Mouse (Mus musculus): Measurements from ENCODE around the gene Gm13090. TPM values are rescaled to one million over a fixed set of nuclear protein-coding genes. Genes with fewer than 3 reads are reported as not detected.

Gm13090 gene
- polyA plus RNA-seq, 1 experiment = not detected

DNA sequence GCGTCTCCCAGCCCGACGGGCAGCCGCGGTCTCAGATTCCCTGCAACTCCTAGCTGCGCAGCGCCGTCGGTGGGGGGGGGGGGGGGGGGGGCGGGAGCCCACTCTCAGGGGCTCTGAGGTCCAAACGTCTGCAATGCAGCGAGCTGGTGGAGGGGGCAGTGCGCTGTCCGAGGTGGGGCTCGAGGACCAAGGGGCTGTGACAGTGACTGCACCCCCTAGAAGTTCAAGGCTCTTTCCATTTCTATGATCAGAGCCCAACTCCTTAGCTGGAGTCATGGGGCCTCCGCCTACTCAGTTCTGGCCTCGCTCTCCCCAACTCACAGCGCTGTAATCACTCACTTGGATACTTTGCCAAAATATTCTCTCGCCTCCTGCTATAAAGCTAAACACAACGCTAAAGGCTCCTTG is 19.5 kb downstream of the Gm13090 start:
- H3K27ac ChIP-seq (ENCODE audit: insufficient read depth, low read depth, low read length) = no peak overlapping the region
- TF ChIP-seq CTCF (IDR thresholded peaks at IDR 0.05; ENCODE audit: low read depth, low read length) (no peak), POLR2A (IDR thresholded peaks at IDR 0.05; ENCODE audit: borderline replicate concordance, low read depth, low read length) (no peak)
- H3K4me1 ChIP-seq (ENCODE audit: control insufficient read depth, insufficient read depth, low read length) = no peaks in the 10 kb centered on the region
- H3K4me3 ChIP-seq (ENCODE audit: insufficient read depth, low read length) = peak overlapping the region; percentile 38

DNA sequence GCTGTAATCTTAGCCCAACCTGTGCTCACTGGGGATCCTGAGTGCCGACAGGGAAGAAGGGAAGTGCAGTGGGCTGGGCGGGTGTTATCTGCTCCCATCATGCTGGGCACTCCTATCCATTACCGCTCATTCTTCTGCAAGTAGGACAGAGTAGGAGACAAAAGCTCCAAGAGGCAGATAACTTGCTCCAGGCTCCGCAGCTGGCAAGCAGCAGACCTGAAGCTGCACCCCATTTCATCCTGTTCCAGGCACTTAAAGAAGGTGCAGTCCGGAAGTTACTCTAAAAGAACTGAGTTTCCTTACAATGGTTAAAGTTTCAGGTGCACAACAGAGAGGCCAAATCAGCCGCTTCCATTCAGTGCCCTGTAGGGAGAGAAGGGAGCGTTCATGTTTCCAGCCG is 21.9 kb downstream of the Gm13090 start:
- Histone ChIP-seq H3K4me3 (ENCODE audit: insufficient read depth, low read length) (no peak overlapping the region), H3K27ac (ENCODE audit: insufficient read depth, low read depth, low read length) (no peak overlapping the region)
- TF ChIP-seq POLR2A (IDR thresholded peaks at IDR 0.05; ENCODE audit: borderline replicate concordance, low read depth, low read length) = no peak

DNA sequence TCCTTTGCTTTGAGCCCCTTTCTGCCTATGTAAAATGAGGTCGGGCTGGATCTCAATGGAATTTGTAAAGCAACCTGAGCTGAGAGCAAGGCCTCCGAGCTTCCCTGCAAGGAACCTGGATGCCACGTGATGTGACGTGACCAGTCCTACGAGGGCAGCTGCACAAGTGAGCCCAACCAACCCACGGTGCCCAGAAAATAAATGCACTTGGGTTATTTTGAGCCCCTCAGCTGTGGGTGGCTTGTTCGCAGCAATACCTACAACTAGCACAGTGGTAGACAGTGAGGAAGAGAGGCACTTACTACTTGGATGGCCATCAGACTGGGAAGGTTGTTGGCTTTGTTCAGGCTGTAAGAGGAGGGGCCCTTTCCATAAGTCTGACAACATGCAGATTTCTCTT is 25.2 kb downstream of the Gm13090 start:
- TF ChIP-seq POLR2A (IDR thresholded peaks at IDR 0.05; ENCODE audit: borderline replicate concordance, low read depth, low read length) (no peak), CTCF (IDR thresholded peaks at IDR 0.05; ENCODE audit: low read depth, low read length) (no peak)
- no peaks in the 10 kb centered on the region for H3K4me1 ChIP-seq (ENCODE audit: control insufficient read depth, insufficient read depth, low read length)
- no peak overlapping the region for H3K4me3 ChIP-seq (ENCODE audit: insufficient read depth, low read length)
- H3K27ac ChIP-seq (ENCODE audit: insufficient read depth, low read depth, low read length) = no peak overlapping the region

More for the DNA sequence above, 21.9 kb downstream of the Gm13090 start:
- H3K4me1 ChIP-seq (ENCODE audit: control insufficient read depth, insufficient read depth, low read length) = no peaks in the 10 kb centered on the region

DNA sequence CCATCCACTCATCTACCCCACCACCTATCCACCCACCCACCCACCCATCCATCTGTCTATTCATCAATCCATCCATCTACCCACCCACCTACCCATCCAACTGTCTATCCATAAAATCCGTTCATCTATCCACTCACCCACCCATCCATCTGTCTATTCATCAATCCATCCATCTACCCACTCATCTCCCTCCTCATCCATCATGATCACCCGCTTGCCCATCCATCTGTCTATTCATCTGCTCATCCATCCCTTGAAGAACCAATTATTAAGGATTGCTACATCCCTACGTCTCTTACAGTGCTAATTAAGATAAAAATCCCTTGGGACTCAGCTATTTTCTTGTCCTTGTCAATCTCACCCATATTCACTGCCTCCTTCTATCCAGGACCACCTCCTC is 29.5 kb downstream of the Gm13090 start:
- Histone ChIP-seq H3K27ac (ENCODE audit: insufficient read depth, low read depth, low read length) (no peak overlapping the region), H3K4me1 (ENCODE audit: control insufficient read depth, insufficient read depth, low read length) (no peaks in the 10 kb centered on the region), H3K4me3 (ENCODE audit: insufficient read depth, low read length) (no peak overlapping the region)
- TF ChIP-seq CTCF (IDR thresholded peaks at IDR 0.05; ENCODE audit: low read depth, low read length) (no peak), POLR2A (IDR thresholded peaks at IDR 0.05; ENCODE audit: borderline replicate concordance, low read depth, low read length) (no peak)

GRCm38 (mm10) chr4:151127636-151128548 is 38.5 kb downstream of the Gm13090 start:
- no peak overlapping the region for H3K27ac ChIP-seq (ENCODE audit: insufficient read depth, low read depth, low read length)
- H3K4me3 ChIP-seq (ENCODE audit: insufficient read depth, low read length) = no peak overlapping the region
- no peaks in the 10 kb centered on the region for H3K4me1 ChIP-seq (ENCODE audit: control insufficient read depth, insufficient read depth, low read length)
- TF ChIP-seq CTCF (IDR thresholded peaks at IDR 0.05; ENCODE audit: low read depth, low read length) (no peak), POLR2A (IDR thresholded peaks at IDR 0.05; ENCODE audit: borderline replicate concordance, low read depth, low read length) (no peak)

DNA sequence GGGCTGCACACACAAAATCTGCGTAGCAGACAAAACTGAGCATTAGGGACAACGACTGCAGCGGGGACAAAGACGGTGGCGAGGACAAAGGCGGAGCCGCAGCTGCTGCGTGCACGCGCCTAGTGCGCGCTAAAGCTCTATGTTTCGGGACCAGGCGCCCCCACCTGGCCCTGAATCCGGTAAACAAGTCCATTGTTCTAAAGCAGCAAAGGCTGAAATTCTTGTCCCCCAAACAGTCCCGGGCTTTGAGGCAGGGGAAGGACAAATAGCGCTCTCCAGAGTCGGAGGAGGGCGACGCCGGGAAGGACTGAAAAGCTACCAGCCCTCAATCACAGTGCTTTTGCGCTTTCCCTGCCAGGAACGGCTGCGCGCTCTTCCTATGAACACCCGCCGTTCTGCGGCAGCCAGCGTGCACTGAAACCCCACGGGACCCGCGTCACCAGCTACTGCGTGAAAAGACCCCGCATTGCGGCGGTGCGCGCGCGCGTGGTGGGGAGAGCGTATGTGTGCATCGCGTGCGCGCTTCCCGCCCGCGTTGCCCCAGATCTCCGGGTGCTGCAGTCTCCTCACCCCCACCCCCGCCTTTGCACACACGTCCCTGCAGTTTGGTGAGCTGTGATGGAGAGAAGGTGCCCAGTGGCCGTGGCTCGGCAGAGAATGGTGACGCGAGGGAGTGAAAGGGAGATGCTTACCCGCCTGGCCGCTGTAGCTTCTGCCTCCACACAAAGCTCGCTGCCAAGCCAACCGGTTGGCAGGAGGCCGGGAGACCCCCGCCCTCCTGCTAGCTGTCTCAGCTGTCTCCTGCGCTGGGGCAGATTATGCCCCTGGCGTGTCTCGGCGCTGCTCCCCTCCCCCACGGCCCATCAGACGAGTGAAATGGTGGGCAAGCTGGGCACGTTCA is 39.5 kb downstream of the Gm13090 start:
- no peak overlapping the region for H3K4me3 ChIP-seq (ENCODE audit: insufficient read depth, low read length)
- TF ChIP-seq CTCF (IDR thresholded peaks at IDR 0.05; ENCODE audit: low read depth, low read length) = no peak
- no peak for TF ChIP-seq POLR2A (IDR thresholded peaks at IDR 0.05; ENCODE audit: borderline replicate concordance, low read depth, low read length)

DNA sequence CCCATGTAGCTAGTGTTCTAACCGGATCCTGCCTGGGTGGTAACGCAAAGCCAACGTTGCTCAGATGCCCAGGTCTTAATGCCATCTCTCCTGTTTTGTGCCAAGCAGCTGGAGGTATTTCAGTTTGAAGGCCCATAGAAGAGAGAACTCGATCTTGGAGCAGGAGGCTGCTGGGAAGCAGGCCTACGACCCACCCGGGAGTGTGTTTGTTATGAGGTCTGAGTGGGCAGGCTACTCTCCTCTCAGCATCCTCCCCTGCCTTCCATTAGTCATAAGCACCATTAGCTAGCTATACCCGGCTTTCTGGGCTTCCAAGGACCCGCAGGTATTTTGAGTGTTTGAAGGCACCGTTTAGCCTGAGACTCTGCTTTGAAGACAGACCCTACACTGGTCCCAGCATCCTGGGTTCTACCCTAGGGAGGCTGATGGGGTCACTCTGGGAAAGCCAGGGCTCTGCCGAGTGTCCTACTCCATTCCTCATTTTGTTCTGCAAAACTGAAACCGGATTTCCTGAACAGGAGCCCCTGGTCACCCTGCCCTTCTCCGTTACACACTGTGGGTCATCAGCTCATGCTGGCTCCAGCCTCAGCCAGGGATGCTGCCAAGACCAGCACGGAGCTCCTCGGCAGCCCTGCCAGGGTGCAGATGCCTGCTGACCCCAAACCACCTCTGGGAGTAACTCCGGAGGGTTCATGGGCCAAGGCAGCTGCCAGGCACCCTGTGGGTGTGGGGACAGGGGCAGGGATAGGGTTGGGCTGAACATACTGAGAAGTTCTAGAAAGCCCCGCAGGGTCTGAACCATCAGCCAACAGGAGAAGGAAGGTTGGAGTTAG is 40.6 kb downstream of the Gm13090 start:
- no peak overlapping the region for H3K27ac ChIP-seq (ENCODE audit: insufficient read depth, low read depth, low read length)
- no peak overlapping the region for H3K4me3 ChIP-seq (ENCODE audit: insufficient read depth, low read length)
- no peaks in the 10 kb centered on the region for H3K4me1 ChIP-seq (ENCODE audit: control insufficient read depth, insufficient read depth, low read length)
- TF ChIP-seq POLR2A (IDR thresholded peaks at IDR 0.05; ENCODE audit: borderline replicate concordance, low read depth, low read length) (no peak), CTCF (IDR thresholded peaks at IDR 0.05; ENCODE audit: low read depth, low read length) (no peak)

More for the DNA sequence above, 39.5 kb downstream of the Gm13090 start:
- Histone ChIP-seq H3K4me1 (ENCODE audit: control insufficient read depth, insufficient read depth, low read length) (no peaks in the 10 kb centered on the region), H3K27ac (ENCODE audit: insufficient read depth, low read depth, low read length) (no peak overlapping the region)

DNA sequence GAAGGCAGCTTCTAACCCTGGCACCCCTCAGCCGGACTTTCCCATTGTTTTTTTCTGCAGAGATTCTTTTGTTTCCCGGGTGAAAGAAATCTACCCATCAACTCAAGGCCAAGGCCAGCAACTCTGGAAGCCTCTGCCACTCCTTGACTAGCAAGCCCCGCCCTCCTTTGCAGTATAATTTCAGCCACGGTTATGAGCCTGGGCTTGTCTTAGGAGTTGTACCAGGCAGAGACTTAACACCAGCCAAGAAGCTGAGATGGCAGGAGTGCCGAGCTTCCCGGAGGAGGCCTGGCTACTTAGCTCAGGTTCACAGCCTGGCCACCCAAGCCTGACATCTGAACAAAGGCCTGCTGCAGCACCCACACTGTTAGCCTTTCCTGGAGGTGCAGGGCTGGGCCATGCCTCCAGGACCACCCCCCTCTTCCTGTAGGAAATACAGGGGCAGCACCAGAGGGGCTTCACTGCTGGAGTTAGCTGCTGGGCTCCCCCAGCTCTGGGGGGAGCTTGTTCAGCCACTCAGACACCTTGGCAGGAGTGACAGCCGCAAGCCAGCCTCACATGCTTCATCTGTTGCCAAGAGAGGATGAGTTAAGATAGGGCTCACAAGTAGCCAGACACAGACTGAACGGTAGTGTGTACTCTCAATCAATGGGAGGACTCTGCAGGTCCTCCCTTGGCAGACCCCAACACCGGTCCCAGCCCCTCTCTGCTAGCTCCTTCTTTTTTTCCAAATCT is 41.6 kb downstream of the Gm13090 start:
- no peak overlapping the region for H3K27ac ChIP-seq (ENCODE audit: insufficient read depth, low read depth, low read length)
- H3K4me1 ChIP-seq (ENCODE audit: control insufficient read depth, insufficient read depth, low read length) = no peaks in the 10 kb centered on the region
- TF ChIP-seq POLR2A (IDR thresholded peaks at IDR 0.05; ENCODE audit: borderline replicate concordance, low read depth, low read length) = no peak
- TF ChIP-seq CTCF (IDR thresholded peaks at IDR 0.05; ENCODE audit: low read depth, low read length) = no peak
- H3K4me3 ChIP-seq (ENCODE audit: insufficient read depth, low read length) = no peak overlapping the region

DNA sequence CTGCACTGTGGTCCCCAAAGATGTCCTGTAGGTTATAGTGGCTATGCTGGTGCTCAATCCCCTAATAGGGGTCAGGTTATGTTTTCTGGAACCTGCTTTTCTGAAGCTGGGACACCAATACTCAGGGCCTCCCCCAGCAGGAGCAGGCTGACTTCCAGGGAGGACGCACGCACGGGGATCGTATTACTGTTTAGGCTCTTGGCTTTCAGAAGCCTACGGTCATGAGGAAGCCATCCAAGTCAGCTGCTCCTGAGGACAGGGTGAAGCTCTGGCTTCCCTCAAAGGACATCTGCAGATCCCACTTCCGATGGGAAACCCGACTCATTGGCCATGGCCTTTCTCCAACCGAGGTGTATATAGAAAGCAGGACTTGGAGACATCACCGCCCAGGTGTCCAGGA is 43.1 kb downstream of the Gm13090 start:
- TF ChIP-seq POLR2A (IDR thresholded peaks at IDR 0.05; ENCODE audit: borderline replicate concordance, low read depth, low read length) (no peak), CTCF (IDR thresholded peaks at IDR 0.05; ENCODE audit: low read depth, low read length) (no peak)
- H3K4me1 ChIP-seq (ENCODE audit: control insufficient read depth, insufficient read depth, low read length) = no peaks in the 10 kb centered on the region
- H3K27ac ChIP-seq (ENCODE audit: insufficient read depth, low read depth, low read length) = no peak overlapping the region
- no peak overlapping the region for H3K4me3 ChIP-seq (ENCODE audit: insufficient read depth, low read length)

Measured in bone marrow macrophage, adult 2 months (primary cell).